Mouse (Mus musculus): Measurements from ENCODE around the gene Arpc2.
A peak's percentile ranks its signal among the peaks of the same experiment; 100 is the strongest.

Arpc2 gene

GRCm38 (mm10) chr1:74303509-74304338 lies 67.8 kb downstream of the Arpc2 start:
- peak; percentile 75 for DNase-seq

GRCm38 (mm10) chr1:74304339-74304790 lies 68.5 kb downstream of the Arpc2 start:
- DNase-seq, result no peak

DNA sequence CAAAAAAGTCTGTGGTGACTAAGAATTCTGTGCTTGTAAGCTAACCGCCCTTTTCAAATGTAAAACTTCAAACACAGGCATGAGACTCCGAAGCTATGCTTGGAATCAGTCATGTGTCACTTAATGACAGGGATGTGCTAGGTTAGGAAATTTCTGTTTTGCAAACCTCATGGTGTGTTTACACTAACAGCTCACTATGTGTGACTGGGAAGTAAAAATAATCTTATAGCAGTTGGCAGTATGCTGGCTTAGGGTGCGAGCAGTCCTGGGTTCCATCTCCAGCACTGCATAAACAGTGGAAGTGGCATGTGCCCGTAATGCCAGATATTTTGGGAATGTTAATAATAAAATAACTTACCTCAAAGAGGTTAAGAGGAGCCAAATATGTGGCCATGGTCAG lies 69.1 kb downstream of the Arpc2 start:
- no peak for DNase-seq

GRCm38 (mm10) chr1:74305522-74305921 lies 69.6 kb downstream of the Arpc2 start, which contains the start of gene Tmbim1:
Gene Tmbim1 (minus strand): TSS chr1:74305622.
- no peak for DNase-seq

DNA sequence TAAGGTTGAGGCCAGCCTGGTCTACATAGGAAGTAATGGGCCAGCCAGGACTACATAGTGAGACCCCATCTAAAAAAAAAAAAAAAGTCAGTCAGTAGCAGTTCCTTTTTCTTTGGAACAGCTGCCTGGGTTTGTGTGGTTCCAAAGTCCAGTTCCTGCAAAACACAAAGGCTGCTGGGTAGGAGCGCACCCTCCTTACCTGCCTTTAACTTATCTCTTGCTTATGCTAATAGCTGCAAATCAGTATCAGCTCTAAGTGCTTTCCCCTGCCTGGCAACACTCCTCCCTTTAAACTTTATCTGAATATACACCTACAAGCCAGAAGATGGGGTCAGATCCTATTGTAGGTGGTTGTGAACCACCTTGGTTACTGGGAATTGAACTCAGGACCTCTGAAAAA lies 71.3 kb downstream of the Arpc2 start:
- no peak for DNase-seq

- no peak for DNase-seq
These were observed 72.4 kb downstream of the Arpc2 start for GRCm38 (mm10) chr1:74308001-74308964.

GRCm38 (mm10) chr1:74309767-74310166 lies 73.9 kb downstream of the Arpc2 start:
- no peak for DNase-seq

DNA sequence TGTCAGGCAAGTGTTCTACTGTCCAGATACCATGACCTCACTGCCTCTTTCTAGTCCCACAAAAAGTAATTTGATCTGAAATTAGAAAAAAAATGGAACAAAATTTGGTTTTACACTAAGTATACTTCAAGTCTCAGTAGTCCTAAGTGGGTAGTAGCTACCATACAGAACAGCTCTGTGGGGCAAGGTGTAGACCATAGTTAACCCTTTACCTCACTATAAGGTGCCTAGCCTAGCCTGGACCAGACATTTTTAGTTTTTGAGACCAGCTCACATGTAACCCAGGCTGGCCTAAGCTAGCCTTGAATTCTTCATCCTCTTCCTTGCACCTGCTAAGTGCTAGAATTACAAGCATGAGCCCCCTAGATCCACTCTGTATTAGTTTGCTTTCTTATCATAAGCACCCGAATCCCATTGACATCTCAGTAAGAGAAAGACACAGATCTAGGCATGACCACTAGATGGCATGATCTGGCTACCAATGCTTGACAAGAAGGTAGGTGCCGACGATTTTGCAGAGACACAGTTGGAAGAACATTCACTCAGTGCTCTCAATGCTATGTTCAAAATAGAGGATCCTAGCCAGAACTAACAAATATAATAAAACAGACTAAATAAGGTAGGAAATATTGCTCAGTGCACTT lies 77.3 kb downstream of the Arpc2 start:
- DNase-seq, result peak; percentile 88

GRCm38 (mm10) chr1:74314796-74315195 lies 78.9 kb downstream of the Arpc2 start:
- DNase-seq, result no peak

DNA sequence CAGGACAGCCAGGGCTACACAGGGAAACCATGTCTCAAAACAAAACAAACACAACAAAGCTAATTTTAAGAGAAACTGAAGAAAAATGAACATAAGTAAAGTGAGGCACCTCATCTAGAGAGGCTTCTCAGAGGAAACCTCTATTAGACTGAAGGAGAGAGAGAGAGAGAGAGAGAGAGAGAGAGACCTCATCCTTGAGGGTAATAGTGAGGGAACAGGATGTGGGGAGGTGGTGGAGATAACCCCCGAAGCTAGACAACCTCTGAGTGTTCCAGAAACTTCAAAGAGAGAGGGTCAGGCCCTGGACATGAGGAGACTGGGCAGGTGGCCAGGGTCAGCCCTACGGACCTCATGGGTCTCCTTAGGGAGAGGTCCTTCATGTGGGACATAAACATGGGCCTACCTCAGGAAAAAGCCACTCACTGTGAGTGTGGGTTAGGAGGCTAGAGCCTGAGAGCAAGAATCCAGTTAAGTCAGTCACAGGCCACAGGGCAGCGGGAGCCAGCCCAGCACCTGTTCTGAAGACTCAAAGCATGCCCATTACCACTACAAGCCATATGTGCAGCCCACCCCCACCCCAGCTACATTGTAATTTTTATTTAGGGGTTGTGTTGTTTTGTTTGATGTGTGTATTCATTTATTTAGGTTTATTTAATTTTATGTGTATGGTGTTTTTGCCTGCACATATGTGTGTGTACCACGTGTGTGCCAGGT lies 80.4 kb downstream of the Arpc2 start:
- DNase-seq, result no peak
